Mouse (Mus musculus): ENCODE measurements around the gene Pde10a.

DNA sequence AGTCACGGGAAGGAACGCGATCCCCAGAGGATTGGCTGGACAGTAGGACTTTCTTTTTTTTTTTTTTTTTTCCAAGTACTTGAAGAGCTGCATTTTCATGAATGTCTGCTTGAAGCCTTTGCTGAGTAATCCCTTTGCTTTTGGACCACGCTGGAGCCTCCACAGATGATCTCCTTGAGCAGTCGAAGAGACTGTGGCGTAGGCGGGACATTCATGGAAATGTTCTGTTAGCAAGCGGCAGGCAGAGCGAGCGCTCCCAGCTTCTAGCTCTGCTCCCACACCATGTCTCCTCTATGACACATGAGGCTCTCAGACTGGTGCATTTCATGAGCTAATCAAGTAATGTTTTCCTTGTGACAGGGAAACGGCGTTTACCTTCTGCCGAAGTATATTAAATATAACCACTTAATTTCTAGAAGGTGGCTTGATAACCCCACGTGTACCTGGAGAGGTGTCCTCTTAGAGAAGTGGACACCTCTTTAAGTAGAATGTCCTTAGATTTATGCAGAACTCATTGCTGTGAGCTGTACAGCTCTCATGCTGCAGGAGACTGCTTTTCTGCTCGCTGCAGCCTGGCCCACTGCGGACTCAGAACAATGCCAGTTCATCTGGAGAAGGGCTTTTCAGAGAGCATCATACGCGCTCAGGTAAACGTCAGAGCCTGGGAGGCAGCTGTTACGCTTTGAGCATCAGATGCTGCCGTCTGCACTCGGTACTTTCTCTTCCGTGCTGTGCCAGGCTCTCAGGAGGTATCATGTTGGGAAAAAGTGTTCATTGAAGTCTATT lies 333.7 kb downstream of the Pde10a start:
- TF ChIP-seq GATA1 (IDR thresholded peaks at IDR 0.05; ENCODE audit: borderline replicate concordance, low read length) (no peak), FLI1 (IDR thresholded peaks at IDR 0.05; ENCODE audit: low read length) (no peak)

Measured in megakaryocyte, embryonic 14.5 days (primary cell).